Mouse (Mus musculus) C2C12 (cell line): ENCODE measurements at regions not wholly inside any gene's neighbourhood (a gene's known extent, or its start where the extent isn't known, plus 50 kb on each side); places are given as distances from the start of the nearest gene placed in this dataset.

Source experiments
- CEBPB ChIP-seq: IDR thresholded peaks from one replicate; pipeline ENCODE4 v1.6.1; 2011; ENCODE audit warnings: low read depth, mild to moderate bottlenecking, control low read depth, moderate library complexity
- CTCF ChIP-seq: IDR thresholded peaks from one replicate; pipeline ENCODE4 v1.5.1; 2011; ENCODE audit not compliant: control insufficient read depth, insufficient read depth, insufficient read length
- USF1 ChIP-seq: IDR thresholded peaks from one replicate; pipeline ENCODE4 v1.6.1; 2011; ENCODE audit warnings: low read depth, mild to moderate bottlenecking, control low read depth, moderate library complexity

DNA sequence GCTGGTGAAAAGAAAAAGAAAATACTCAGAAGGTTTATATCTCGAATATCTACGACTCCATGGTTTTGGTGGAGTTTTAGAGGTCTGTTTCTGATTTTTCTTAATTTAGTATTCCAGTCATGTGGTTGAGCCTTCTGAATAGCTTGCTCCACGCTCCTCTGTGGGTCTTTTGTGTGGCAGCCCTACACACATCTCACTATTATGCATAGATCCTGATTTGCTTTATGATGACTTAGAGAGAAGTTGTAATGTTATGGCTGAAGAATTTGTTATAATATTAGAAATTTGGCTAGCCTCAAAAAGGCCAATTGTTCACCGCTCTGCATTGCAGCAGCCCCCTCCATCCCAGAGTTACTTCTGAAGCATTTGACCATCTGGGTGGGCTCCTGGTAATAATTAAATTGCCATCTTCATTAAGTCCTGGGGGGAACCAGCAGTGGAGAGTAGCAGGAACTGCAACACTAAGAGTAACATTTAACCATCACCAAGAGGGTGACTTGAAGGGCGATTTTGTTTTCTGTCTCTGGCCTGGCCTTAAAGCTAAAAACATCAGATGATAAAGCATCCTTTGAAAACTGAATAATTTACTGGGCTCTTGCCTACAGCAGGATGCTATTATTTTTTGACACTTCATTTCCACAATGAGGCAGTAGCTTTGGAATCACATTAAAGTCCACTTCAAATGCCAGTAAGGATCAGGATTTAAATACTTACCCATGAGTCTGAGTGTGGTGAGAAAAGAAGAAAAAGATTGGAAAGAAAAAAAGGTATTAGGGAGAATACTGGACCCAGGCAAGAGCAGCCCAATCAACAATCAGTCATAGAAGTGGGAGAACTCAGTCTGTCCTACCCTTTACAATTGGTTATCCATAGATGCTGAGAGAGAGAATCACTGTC, 84.3 kb upstream of the Actbl2 start:
- no peak for TF ChIP-seq CTCF
- no peak for TF ChIP-seq USF1
- TF ChIP-seq CEBPB = no peak
